ENCODE assay signal across 1 mouse cellular context in the genomic region with DNA sequence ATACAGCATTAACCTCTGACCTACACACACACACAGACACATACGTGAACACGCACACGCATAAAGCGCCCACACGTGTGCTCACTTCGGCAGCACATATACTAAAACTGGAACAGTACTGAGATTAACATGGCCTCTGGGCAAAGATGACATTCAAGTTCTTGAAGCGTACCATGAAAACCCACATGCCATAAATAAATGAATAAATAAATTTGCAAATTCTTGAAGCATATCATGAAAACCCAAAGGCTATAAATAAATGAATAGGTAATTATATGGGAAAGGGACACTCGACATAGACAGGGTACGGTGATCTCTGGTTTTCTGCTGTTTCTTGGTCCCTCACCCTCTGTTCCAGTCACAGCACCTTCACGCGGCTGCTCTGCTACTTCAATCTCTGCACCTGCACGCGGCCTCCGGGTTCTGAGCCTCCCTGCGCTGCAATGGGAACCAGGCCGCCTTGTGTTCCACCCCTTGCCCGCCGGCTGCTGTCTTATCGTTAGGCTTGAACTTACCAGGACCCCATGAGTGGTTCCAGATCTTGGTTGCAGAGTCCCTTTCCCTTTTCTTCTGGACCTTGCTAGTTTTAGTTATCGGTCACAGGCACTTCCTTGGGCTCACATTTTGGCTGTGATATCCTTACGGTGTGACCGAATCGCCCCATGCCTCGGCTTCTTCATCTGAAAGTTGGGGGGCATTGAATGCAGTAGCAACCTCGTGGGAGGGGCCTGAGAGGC.
TF ChIP-seq lines count a peak whose summit lies in the region.

No protein-coding gene starts in this region.

TF ChIP-seq in MEL, 35 proteins besides CTCF, POLR2A, EP300 and RAD21 (continued from another document):
- TF ChIP-seq MYC (IDR thresholded peaks at IDR 0.05; ENCODE audit: low read depth, low read length) (0 out of 2 replicates have a peak, but pooled peaks have one; percentile 11), MAFK (IDR thresholded peaks at IDR 0.05; ENCODE audit: borderline replicate concordance, low read depth, low read length) (no peak), BHLHE40 (IDR thresholded peaks at IDR 0.05; ENCODE audit: borderline replicate concordance, low read depth, low read length) (peak; percentile 88), POLR2AphosphoS5 (IDR thresholded peaks at IDR 0.05; ENCODE audit: borderline replicate concordance, low read depth, low read length) (no peak), SIN3A (IDR thresholded peaks at IDR 0.05; ENCODE audit: low read length) (peak; percentile 61; the same call in 1 of the 2 replicates), CHD1 (IDR thresholded peaks at IDR 0.05; ENCODE audit: low read depth, low read length) (peak; percentile 50; the same call in 1 of the 2 replicates), RCOR1 (IDR thresholded peaks at IDR 0.05; ENCODE audit: low read depth, low read length) (no peak), TAL1 (IDR thresholded peaks at IDR 0.05; ENCODE audit: low read length) (peak; percentile 33; the same call in 1 of the 2 replicates), GATA1 (IDR thresholded peaks at IDR 0.05; ENCODE audit: low read depth, low read length) (no peak; the same call in 1 of the 2 replicates), KAT2A (conservative IDR thresholded peaks at IDR 0.05; ENCODE audit: low read depth, low read length) (no peak), ZNF384 (IDR thresholded peaks at IDR 0.05; ENCODE audit: low read depth, low read length) (no peak), HCFC1 (IDR thresholded peaks at IDR 0.05; ENCODE audit: low read depth, low read length) (peak; percentile 17; the same call in 1 of the 2 replicates), GABPA (IDR thresholded peaks at IDR 0.05; ENCODE audit: low read depth, low read length) (no peak), MAZ (IDR thresholded peaks at IDR 0.05; ENCODE audit: low read depth, low read length) (no peak; the same call in 1 of the 2 replicates), USF1 (IDR thresholded peaks at IDR 0.05; ENCODE audit: low read depth, low read length) (0 out of 2 replicates have a peak, but pooled peaks have one; percentile 26), E2F4 (IDR thresholded peaks at IDR 0.05; ENCODE audit: borderline replicate concordance, low read depth, low read length) (no peak), MAX (IDR thresholded peaks at IDR 0.05; ENCODE audit: low read length) (peak; percentile 64), TCF12 (IDR thresholded peaks at IDR 0.05; ENCODE audit: low read depth, low read length) (peak; percentile 33; the same call in 1 of the 2 replicates), MXI1 (IDR thresholded peaks at IDR 0.05; ENCODE audit: low read depth, low read length) (peak; percentile 81; the same call in 1 of the 2 replicates), ZKSCAN1 (IDR thresholded peaks at IDR 0.05; ENCODE audit: low read depth, low read length) (no peak)
